In genomic region chr10:121961121-121961893, GRCm38 (mm10) we compare ENCODE assay signal across 15 mouse cellular contexts.
DNase-seq lines count a peak whose midpoint lies in the region; ATAC-seq lines count a peak whose summit lies in the region.
"Had no signal": no experiment of that assay in that cellular context is flagged by ENCODE, and none has a peak within 500 bp of the region (broad histone marks: within the 10 kb centered on the region; RNA-seq: fewer than 3 reads in every experiment).

No protein-coding gene starts in this region.

- 0 out of 2 replicates have a peak overlapping the region, but pooled peaks have one; percentile 36 for H3K27ac ChIP-seq in hindbrain, embryonic 15.5 days (replicated peaks)
- no peak overlapping the region for H3K27ac ChIP-seq in hindbrain, embryonic 10.5 days
- 0 out of 2 replicates have a peak overlapping the region, but pooled peaks have one; percentile 43 for H3K27ac ChIP-seq in limb, embryonic 15.5 days
- H3K27ac ChIP-seq: embryonic facial prominence, embryonic 12.5 days; hindbrain, embryonic 12.5 days; left cerebral cortex, adult 2 months had no signal

- H3K4me3 ChIP-seq in hindbrain, embryonic 15.5 days: no peak overlapping the region
- no peak overlapping the region for H3K4me3 ChIP-seq in hindbrain, embryonic 10.5 days
- H3K4me3 ChIP-seq in limb, embryonic 15.5 days: no peak overlapping the region
- H3K4me3 ChIP-seq: embryonic facial prominence, embryonic 12.5 days; hindbrain, embryonic 12.5 days; left cerebral cortex, adult 2 months; megakaryocyte, embryonic 14.5 days had no signal

- no peak for DNase-seq in hindbrain, embryonic 10.5 days (ENCODE audit: low spot score)
- peak; percentile 23 for DNase-seq in retina, postnatal 1 day
- no peak for DNase-seq in retina, embryonic 14.5 days (ENCODE audit: low spot score)
- no peak for DNase-seq in layer of hippocampus, adult 9-10 months (ENCODE audit: low spot score)
- no peak for DNase-seq in adrenal gland, postnatal 4 days (ENCODE audit: low spot score in 2 of 2)
- DNase-seq: cerebellum, adult 2 months; kidney, postnatal 4 days had no signal

- no peaks in the 10 kb centered on the region for H3K27me3 ChIP-seq in hindbrain, embryonic 15.5 days
- H3K27me3 ChIP-seq in hindbrain, embryonic 10.5 days (ENCODE audit: insufficient read depth, poor library complexity, severe bottlenecking): no peaks in the 10 kb centered on the region
- no peaks in the 10 kb centered on the region for H3K27me3 ChIP-seq in limb, embryonic 15.5 days
- H3K27me3 ChIP-seq: CH12.LX; embryonic facial prominence, embryonic 12.5 days; hindbrain, embryonic 12.5 days had no signal

- no peak overlapping the region for H3K9ac ChIP-seq in hindbrain, embryonic 15.5 days
- no peak overlapping the region for H3K9ac ChIP-seq in limb, embryonic 15.5 days
- H3K9ac ChIP-seq: embryonic facial prominence, embryonic 12.5 days; hindbrain, embryonic 12.5 days had no signal

- H3K9me3 ChIP-seq in hindbrain, embryonic 15.5 days: no peaks in the 10 kb centered on the region
- no peaks in the 10 kb centered on the region for H3K9me3 ChIP-seq in hindbrain, embryonic 10.5 days
- no peaks in the 10 kb centered on the region for H3K9me3 ChIP-seq in limb, embryonic 15.5 days
- H3K9me3 ChIP-seq: embryonic facial prominence, embryonic 12.5 days; hindbrain, embryonic 12.5 days; megakaryocyte, embryonic 14.5 days had no signal

- H3K36me3 ChIP-seq in hindbrain, embryonic 15.5 days: no peaks in the 10 kb centered on the region
- H3K36me3 ChIP-seq in hindbrain, embryonic 10.5 days: no peaks in the 10 kb centered on the region
- H3K36me3 ChIP-seq in limb, embryonic 15.5 days: no peaks in the 10 kb centered on the region
- H3K36me3 ChIP-seq: embryonic facial prominence, embryonic 12.5 days; hindbrain, embryonic 12.5 days had no signal

- WGBS in hindbrain, embryonic 15.5 days: 50% methylated on average over 11 of the region's 11 CpGs
- 66% methylated on average over 11 of the region's 11 CpGs for WGBS in hindbrain, embryonic 10.5 days
- 36% methylated on average over 11 of the region's 11 CpGs for WGBS in limb, embryonic 15.5 days

- H3K4me2 ChIP-seq in hindbrain, embryonic 15.5 days: no peak overlapping the region
- no peak overlapping the region for H3K4me2 ChIP-seq in limb, embryonic 15.5 days
- H3K4me2 ChIP-seq: embryonic facial prominence, embryonic 12.5 days; heart, embryonic 11.5 days; hindbrain, embryonic 12.5 days had no signal

- no peak for ATAC-seq in hindbrain, embryonic 15.5 days (ENCODE audit: low FRiP score, low read depth)
- ATAC-seq in limb, embryonic 15.5 days (ENCODE audit: insufficient number of reproducible peaks, low FRiP score, low TSS enrichment, low read depth): no peak

- peaks cover 27% of the 10 kb centered on the region for H3K4me1 ChIP-seq in hindbrain, embryonic 15.5 days (replicated peaks)
- H3K4me1 ChIP-seq in hindbrain, embryonic 10.5 days (replicated peaks): peaks cover 13% of the 10 kb centered on the region; the same call in 1 of the 2 replicates
- peaks cover 15% of the 10 kb centered on the region; the same call in 1 of the 2 replicates for H3K4me1 ChIP-seq in limb, embryonic 15.5 days
- H3K4me1 ChIP-seq: megakaryocyte, embryonic 14.5 days had no signal
